Mouse (Mus musculus) heart, postnatal 0 days (tissue): ENCODE results near the gene Nanos3. TPM values are rescaled to one million over a fixed set of nuclear protein-coding genes. Genes with fewer than 3 reads are reported as not detected.

Experiments
- ATAC-seq: fragments of 200-750 bp; cut with Nextera tagmentation; 2 replicates; pipeline ENCODE4 v1.8.0; 2017; ENCODE audit warnings: low read depth, moderate number of reproducible peaks, moderate library complexity; ENCODE audit not compliant: insufficient read depth
- DNase-seq: peaks from one replicate; pipeline ENCODE4 v3.0.0-alpha.2; 2016; ENCODE audit warnings: low spot score
- H3K27ac ChIP-seq: fragments of 300-500 bp; sonication (generic); 2 replicates; pipeline ENCODE4 v1.5.1; 2014; ENCODE audit warnings: low read depth, mild to moderate bottlenecking
- H3K27me3 ChIP-seq: fragments of 300-500 bp; sonication (generic); 2 replicates; pipeline ENCODE4 v1.6.1; 2014; ENCODE audit warnings: low read length, mixed read lengths; ENCODE audit not compliant: control insufficient read depth, insufficient read depth
- H3K36me3 ChIP-seq: fragments of 300-500 bp; sonication (generic); replicated peaks from 2 replicates; pipeline ENCODE4 v1.6.1; 2014; ENCODE audit warnings: low read length, mixed read lengths; ENCODE audit not compliant: control insufficient read depth, insufficient read depth
- H3K4me1 ChIP-seq: fragments of 300-500 bp; sonication (generic); 2 replicates; pipeline ENCODE4 v1.6.1; 2014; ENCODE audit warnings: antibody characterized with exemption; ENCODE audit not compliant: control insufficient read depth, insufficient read depth
- H3K4me2 ChIP-seq: fragments of 300-500 bp; sonication (generic); 2 replicates; pipeline ENCODE4 v1.6.1; 2014; ENCODE audit warnings: low read depth, mild to moderate bottlenecking, low read length, moderate library complexity
- H3K4me3 ChIP-seq: fragments of 300-500 bp; sonication (generic); 2 replicates; pipeline ENCODE4 v1.5.1; 2014; ENCODE audit warnings: low read depth, low read length
- H3K9ac ChIP-seq: fragments of 300-500 bp; sonication (generic); replicated peaks from 2 replicates; pipeline ENCODE4 v1.6.1; 2014; ENCODE audit warnings: low read depth, low read length, mixed read lengths
- H3K9me3 ChIP-seq: fragments of 300-500 bp; sonication (generic); replicated peaks from 2 replicates; pipeline ENCODE4 v1.6.1; 2016; ENCODE audit warnings: low read length; ENCODE audit not compliant: control insufficient read depth
- CTCF ChIP-seq: IDR thresholded peaks from 2 replicates; pipeline ENCODE4 v1.5.1; 2016; ENCODE audit warnings: antibody characterized with exemption, control low read depth, low read depth
- EP300 ChIP-seq: IDR thresholded peaks from 2 replicates; pipeline ENCODE4 v1.6.1; 2016; ENCODE audit warnings: antibody characterized with exemption, low read depth
- WGBS: fragments of 180-500 bp; shearing (Covaris S2); extraction: QIAGEN DNeasy Blood & Tissue Kit; methylation state at CpG from one replicate; pipeline ENCODE4 v1.1.7; 2014; 5-methylcytosine and 5-hydroxymethylcytosine counted together
- polyA plus RNA-seq: library from polyadenylated mRNA; unstranded; fragments of >200 nt; fragmentation: Nextera tagmentation; extraction: Ambion mirVana; gene quantifications from 2 replicates; pipeline ENCODE4 v1.2.1, GENCODE M21; 2015
- total RNA-seq: library from RNA; depleted of rRNA; stranded (reverse); fragments of >200 nt; gene quantifications from 2 replicates; pipeline ENCODE4 v1.2.3, GENCODE M21; 2014; ENCODE audit warnings: low replicate concordance

Gene Nanos3
- total and polyA plus RNA-seq, 2 experiments from 2014 or later, result 4.6 TPM; not detected in 1

DNA sequence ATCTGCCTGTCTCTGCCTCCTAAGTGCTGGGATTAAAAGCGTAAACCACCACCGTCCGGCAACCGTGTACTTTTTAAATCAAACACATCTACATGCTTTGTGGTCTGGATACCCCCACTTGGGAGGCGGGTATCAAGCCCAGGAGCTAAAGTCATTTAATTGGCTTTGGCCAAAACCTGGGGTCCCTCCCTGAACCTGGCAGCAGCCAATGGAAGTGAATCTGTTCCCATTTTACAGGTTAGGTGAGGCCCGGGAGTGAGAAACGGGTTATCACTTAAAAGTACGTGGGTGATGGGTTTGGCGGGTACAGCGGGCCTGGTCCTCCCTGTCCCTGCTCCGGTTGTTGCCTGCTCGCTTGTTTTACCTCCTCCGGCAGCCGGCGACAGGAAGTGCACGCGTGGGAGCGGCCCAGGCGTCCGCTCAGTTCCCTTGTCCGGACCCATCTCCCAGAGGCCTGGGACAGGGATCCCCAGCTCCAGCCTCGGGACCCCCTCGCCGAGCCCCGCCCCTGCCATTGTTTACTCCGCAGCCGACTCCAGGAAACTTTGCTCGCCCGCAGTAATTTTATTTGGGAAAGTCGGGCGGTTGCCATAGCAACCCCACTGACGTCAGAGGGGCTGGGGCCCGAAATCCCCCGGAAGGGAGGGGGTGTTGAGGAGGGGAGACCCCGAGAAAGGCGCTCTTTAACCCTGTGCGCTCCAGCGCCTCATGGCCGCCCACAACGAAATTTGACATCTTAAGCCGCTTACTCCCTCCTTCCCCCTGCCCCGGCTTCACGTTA is 12.3 kb upstream of the Nanos3 start:
- no peak for TF ChIP-seq CTCF
- TF ChIP-seq EP300, result peak; percentile 11
- no peaks in the 10 kb centered on the region for H3K36me3 ChIP-seq
- 6% methylated on average over 43 of the region's 43 CpGs for WGBS
- peak overlapping the region; percentile 59 for H3K4me2 ChIP-seq
- no peaks in the 10 kb centered on the region for H3K27me3 ChIP-seq
- H3K4me3 ChIP-seq, result peak overlapping the region; percentile 35
- peaks cover 29% of the 10 kb centered on the region for H3K4me1 ChIP-seq
- DNase-seq, result peak; percentile 81
- peak; percentile 24 for ATAC-seq
- H3K9me3 ChIP-seq, result no peaks in the 10 kb centered on the region
- H3K9ac ChIP-seq, result peak overlapping the region; percentile 34
- peak overlapping the region; percentile 99 for H3K27ac ChIP-seq

DNA sequence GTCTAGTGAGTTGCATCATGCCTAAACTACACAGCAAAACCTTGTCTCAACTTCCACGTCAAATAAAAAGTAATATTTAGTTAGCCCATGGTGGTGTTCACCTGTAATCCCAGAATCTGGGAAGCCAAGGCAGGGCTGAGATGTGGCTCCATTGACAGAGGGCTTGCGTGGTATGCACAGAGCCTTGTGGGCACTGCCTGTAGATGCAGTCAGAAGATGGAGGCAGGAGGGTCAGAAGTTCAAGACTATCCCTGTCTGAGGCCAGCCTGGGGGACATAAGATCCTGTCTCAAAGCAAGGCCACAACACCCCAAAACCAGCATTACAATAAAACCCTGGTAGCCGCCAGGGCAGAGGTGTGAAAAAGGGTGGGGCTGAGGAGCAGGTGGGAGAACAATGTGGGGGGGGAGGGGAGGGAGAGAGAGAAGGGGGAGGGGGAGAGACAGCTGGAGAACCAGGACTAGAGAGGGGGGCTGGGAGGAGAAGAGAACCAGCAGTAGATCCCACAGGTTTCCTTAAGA is 9.3 kb upstream of the Nanos3 start:
- TF ChIP-seq EP300 (no peak), CTCF (no peak)
- Histone ChIP-seq H3K4me2 (no peak overlapping the region), H3K9ac (no peak overlapping the region), H3K4me3 (no peak overlapping the region), H3K4me1 (peaks cover 25% of the 10 kb centered on the region), H3K27ac (0 out of 2 replicates have a peak overlapping the region, but pooled peaks have one; percentile 9), H3K36me3 (no peaks in the 10 kb centered on the region), H3K9me3 (no peaks in the 10 kb centered on the region), H3K27me3 (no peaks in the 10 kb centered on the region)
- no peak for ATAC-seq
- DNase-seq, result no peak
- 75% methylated on average over 3 of the region's 3 CpGs for WGBS

DNA sequence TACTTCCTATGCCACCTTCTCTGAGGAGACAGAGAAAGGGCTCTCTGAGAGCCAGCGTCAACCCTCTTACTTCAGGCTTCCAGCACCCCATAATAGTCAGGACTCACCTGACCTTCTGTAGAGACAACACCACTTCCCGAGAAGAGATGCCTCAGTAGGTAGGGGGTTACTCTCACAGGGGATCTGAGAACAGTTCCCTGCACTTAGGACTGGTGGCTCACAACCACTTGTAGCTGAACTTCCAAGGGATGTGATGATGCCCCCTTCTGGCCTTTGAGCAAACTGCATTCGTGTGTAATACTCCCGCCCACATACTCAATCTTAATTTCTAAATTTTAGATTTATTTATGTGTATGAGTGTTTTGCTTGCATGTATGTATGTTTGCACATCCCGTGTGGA is 8.5 kb upstream of the Nanos3 start:
- Histone ChIP-seq H3K27ac (peak overlapping the region; percentile 93), H3K9ac (no peak overlapping the region), H3K9me3 (no peaks in the 10 kb centered on the region), H3K36me3 (no peaks in the 10 kb centered on the region), H3K4me1 (peaks cover 19% of the 10 kb centered on the region), H3K4me2 (no peak overlapping the region), H3K27me3 (no peaks in the 10 kb centered on the region), H3K4me3 (no peak overlapping the region)
- no peak for DNase-seq
- 89% methylated on average over 5 of the region's 5 CpGs for WGBS
- peak; percentile 30; the same call in 1 of the 2 replicates for TF ChIP-seq CTCF
- TF ChIP-seq EP300, result no peak
- ATAC-seq, result no peak

DNA sequence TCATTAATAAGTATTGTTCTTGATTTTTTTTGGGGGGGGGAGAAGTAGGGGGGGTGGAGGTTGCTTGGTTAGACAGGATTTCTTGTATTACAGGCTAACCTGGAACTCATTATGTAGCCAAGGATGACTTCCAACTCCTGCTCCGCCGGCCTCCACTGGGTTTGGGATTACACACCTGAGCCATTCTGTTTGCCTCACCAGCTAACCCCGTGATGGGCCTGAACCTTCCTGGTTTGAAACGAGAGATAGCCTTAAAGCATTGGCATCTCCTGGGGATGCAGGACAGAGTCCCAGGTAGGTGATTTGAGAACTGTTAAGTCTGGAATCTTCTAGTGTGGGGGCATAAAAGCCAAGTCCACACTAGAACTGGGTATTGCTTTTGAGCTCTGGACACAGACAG is 8.1 kb upstream of the Nanos3 start:
- H3K9ac ChIP-seq, result no peak overlapping the region
- no peak for ATAC-seq
- DNase-seq, result no peak
- H3K4me2 ChIP-seq, result no peak overlapping the region
- H3K4me1 ChIP-seq, result peaks cover 17% of the 10 kb centered on the region
- no peak overlapping the region for H3K4me3 ChIP-seq
- H3K36me3 ChIP-seq, result no peaks in the 10 kb centered on the region
- peak overlapping the region; percentile 93 for H3K27ac ChIP-seq
- H3K9me3 ChIP-seq, result no peaks in the 10 kb centered on the region
- no peaks in the 10 kb centered on the region for H3K27me3 ChIP-seq
- no peak for TF ChIP-seq EP300
- WGBS, result 74% methylated on average over 4 of the region's 4 CpGs

DNA sequence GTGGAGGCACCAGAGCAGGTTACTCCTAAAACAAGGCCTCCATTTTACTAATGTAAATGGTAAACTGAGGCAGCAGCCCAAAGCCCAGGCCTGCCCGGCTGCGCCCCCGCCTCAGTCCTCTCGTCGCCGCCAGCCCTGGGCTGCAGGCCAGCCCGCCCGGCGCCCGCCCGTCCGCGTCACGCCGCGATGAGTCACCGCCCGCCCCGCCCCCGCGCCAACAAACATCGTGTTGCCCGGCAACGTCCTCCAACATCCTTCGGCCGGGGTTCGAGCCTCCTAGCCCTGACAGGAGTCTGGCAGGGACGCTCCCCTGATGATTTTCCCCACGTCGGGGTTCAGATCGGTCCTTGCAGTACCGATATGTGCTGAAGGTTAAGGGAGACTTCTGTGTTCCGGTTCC is 7.5 kb upstream of the Nanos3 start:
- no peaks in the 10 kb centered on the region for H3K27me3 ChIP-seq
- H3K9me3 ChIP-seq, result no peaks in the 10 kb centered on the region
- DNase-seq (peak; percentile 73), ATAC-seq (peak; percentile 75)
- H3K9ac ChIP-seq, result peak overlapping the region; percentile 48; the same call in 1 of the 2 replicates
- H3K36me3 ChIP-seq, result no peaks in the 10 kb centered on the region
- peak overlapping the region; percentile 52 for H3K4me2 ChIP-seq
- peaks cover 12% of the 10 kb centered on the region for H3K4me1 ChIP-seq
- TF ChIP-seq EP300 (no peak), CTCF (no peak)
- 2% methylated on average over 33 of the region's 33 CpGs for WGBS
- peak overlapping the region; percentile 24 for H3K4me3 ChIP-seq
- H3K27ac ChIP-seq, result peak overlapping the region; percentile 93
